Mouse (Mus musculus): ENCODE measurements at regions not wholly inside any gene's neighbourhood (a gene's known extent, or its start where the extent isn't known, plus 50 kb on each side); places are given as distances from the start of the nearest gene placed in this dataset.

- H3K4me1 ChIP-seq (ENCODE audit: control insufficient read depth in 2 of 2, insufficient read depth in 2 of 2, low read length in 2 of 2, poor library complexity in 1 of 2), result no peaks in the 10 kb centered on the region
- H3K4me3 ChIP-seq (ENCODE audit: insufficient read depth in 1 of 2, low read depth in 1 of 2, low read length in 2 of 2, poor library complexity in 1 of 2, severe bottlenecking in 1 of 2), result no peak overlapping the region
- H3K27ac ChIP-seq (ENCODE audit: insufficient read depth, low read depth, low read length, poor library complexity, severe bottlenecking), result no peak overlapping the region
- TF ChIP-seq CHD2 (IDR thresholded peaks at IDR 0.05; ENCODE audit: low read depth, low read length) (no peak), ZC3H11A (IDR thresholded peaks at IDR 0.05; ENCODE audit: borderline replicate concordance, low read depth, low read length) (no peak), ZNF384 (IDR thresholded peaks at IDR 0.05; ENCODE audit: low read depth, low read length) (no peak), MAFK (IDR thresholded peaks at IDR 0.05; ENCODE audit: insufficient read depth, low read depth, low read length) (no peak), HCFC1 (IDR thresholded peaks at IDR 0.05; ENCODE audit: borderline replicate concordance, insufficient read depth, low read length) (no peak)
- H3K36me3 ChIP-seq (ENCODE audit: control insufficient read depth, insufficient read depth, low read length, poor library complexity, severe bottlenecking), result no peaks in the 10 kb centered on the region
- H3K9me3 ChIP-seq (ENCODE audit: control insufficient read depth, insufficient read depth, low read depth, low read length), result no peaks in the 10 kb centered on the region
- no peak overlapping the region for H3K9ac ChIP-seq (ENCODE audit: insufficient read depth, low read depth, low read length, poor library complexity, severe bottlenecking)
- in situ Hi-C loops (cut with MboI; ENCODE audit: low sequenced_read_pairs in 2 of 2, unreplicated experiment in 2 of 2), result no loop called here
- no peak for DNase-seq (ENCODE audit: low read depth, low spot score)
Observed at GRCm38 (mm10) chr10:99812069-99812650, 52.7 kb upstream of the Csl start.

- Histone ChIP-seq H3K9ac (ENCODE audit: insufficient read depth, low read depth, low read length, poor library complexity, severe bottlenecking) (no peak overlapping the region), H3K9me3 (ENCODE audit: control insufficient read depth, insufficient read depth, low read depth, low read length) (no peaks in the 10 kb centered on the region), H3K36me3 (ENCODE audit: control insufficient read depth, insufficient read depth, low read length, poor library complexity, severe bottlenecking) (no peaks in the 10 kb centered on the region), H3K27ac (ENCODE audit: insufficient read depth, low read depth, low read length, poor library complexity, severe bottlenecking) (no peak overlapping the region), H3K4me3 (ENCODE audit: insufficient read depth in 1 of 2, low read depth in 1 of 2, low read length in 2 of 2, poor library complexity in 1 of 2, severe bottlenecking in 1 of 2) (no peak overlapping the region), H3K4me1 (ENCODE audit: control insufficient read depth in 2 of 2, insufficient read depth in 2 of 2, low read length in 2 of 2, poor library complexity in 1 of 2) (no peaks in the 10 kb centered on the region)
- TF ChIP-seq CHD2 (IDR thresholded peaks at IDR 0.05; ENCODE audit: low read depth, low read length) (no peak), ZC3H11A (IDR thresholded peaks at IDR 0.05; ENCODE audit: borderline replicate concordance, low read depth, low read length) (no peak), HCFC1 (IDR thresholded peaks at IDR 0.05; ENCODE audit: borderline replicate concordance, insufficient read depth, low read length) (no peak)
- no peak for DNase-seq (ENCODE audit: low read depth, low spot score)
- in situ Hi-C loops (cut with MboI; ENCODE audit: low sequenced_read_pairs in 2 of 2, unreplicated experiment in 2 of 2), result no loop called here
Observed at GRCm38 (mm10) chr10:99811430-99811829, 52.0 kb upstream of the Csl start.
